Mouse (Mus musculus): ENCODE results near the gene Adam10. TPM values are rescaled to one million over a fixed set of nuclear protein-coding genes. Genes with fewer than 3 reads are reported as not detected.

The Adam10 gene
- total RNA-seq, 2 experiments from 2014 or later, result 77.1 to 79.6 TPM

- DNase-seq (ENCODE audit: low spot score in 2 of 2), result no peak
Measured at GRCm38 (mm10) chr9:70671772-70672579, 6.8 kb upstream of the Adam10 start.

- no peak for DNase-seq (ENCODE audit: low spot score in 2 of 2)
Measured at GRCm38 (mm10) chr9:70673656-70674055, 5.1 kb upstream of the Adam10 start.

GRCm38 (mm10) chr9:70675117-70675516 is 3.7 kb upstream of the Adam10 start:
- DNase-seq (ENCODE audit: low spot score in 2 of 2), result no peak

- DNase-seq (ENCODE audit: low spot score in 2 of 2), result no peak
Measured at GRCm38 (mm10) chr9:70675961-70676360, 2.8 kb upstream of the Adam10 start.

GRCm38 (mm10) chr9:70679132-70680091 is 615 bp downstream of the Adam10 start:
- peak in 1 of 2 experiments; percentile 59 for DNase-seq (ENCODE audit: low spot score in 2 of 2)

GRCm38 (mm10) chr9:70682202-70682601 is 3.4 kb downstream of the Adam10 start:
- DNase-seq (ENCODE audit: low spot score in 2 of 2), result no peak

- DNase-seq (ENCODE audit: low spot score in 2 of 2), result no peak
Measured at GRCm38 (mm10) chr9:70688301-70688968, 9.6 kb downstream of the Adam10 start.

- DNase-seq (ENCODE audit: low spot score in 2 of 2), result no peak
Measured at GRCm38 (mm10) chr9:70689926-70690325, 11.1 kb downstream of the Adam10 start.

GRCm38 (mm10) chr9:70690579-70690978 is 11.8 kb downstream of the Adam10 start:
- no peak for DNase-seq (ENCODE audit: low spot score in 2 of 2)

- no peak for DNase-seq (ENCODE audit: low spot score in 2 of 2)
Measured at GRCm38 (mm10) chr9:70691772-70692693, 13.2 kb downstream of the Adam10 start.

- no peak for DNase-seq (ENCODE audit: low spot score in 2 of 2)
Measured at GRCm38 (mm10) chr9:70695723-70696122, 16.9 kb downstream of the Adam10 start.

GRCm38 (mm10) chr9:70698090-70698489 is 19.3 kb downstream of the Adam10 start:
- no peak for DNase-seq (ENCODE audit: low spot score in 2 of 2)

- no peak for DNase-seq (ENCODE audit: low spot score in 2 of 2)
Measured at GRCm38 (mm10) chr9:70703597-70704203, 24.9 kb downstream of the Adam10 start.

GRCm38 (mm10) chr9:70706444-70706843 is 27.6 kb downstream of the Adam10 start:
- DNase-seq (ENCODE audit: low spot score in 2 of 2), result no peak

- no peak for DNase-seq (ENCODE audit: low spot score in 2 of 2)
Measured at GRCm38 (mm10) chr9:70729544-70729943, 50.7 kb downstream of the Adam10 start.

- no peak for DNase-seq (ENCODE audit: low spot score in 2 of 2)
Measured at GRCm38 (mm10) chr9:70731079-70731478, 52.3 kb downstream of the Adam10 start.

GRCm38 (mm10) chr9:70733208-70733607 is 54.4 kb downstream of the Adam10 start:
- DNase-seq (ENCODE audit: low spot score in 2 of 2), result no peak

GRCm38 (mm10) chr9:70739998-70740397 is 61.2 kb downstream of the Adam10 start:
- DNase-seq (ENCODE audit: low spot score in 2 of 2), result no peak

GRCm38 (mm10) chr9:70751504-70752222 is 72.9 kb downstream of the Adam10 start:
- DNase-seq (ENCODE audit: low spot score in 2 of 2), result no peak

Measured in layer of hippocampus, postnatal 10 days (tissue).